ENCODE assay signal across 15 mouse cellular contexts in genomic region chr4:22564532-22564931, GRCm38 (mm10).
DNase-seq lines count a peak whose midpoint lies in the region; ATAC-seq and TF ChIP-seq lines count a peak whose summit lies in the region.
"Had no signal": no experiment of that assay in that cellular context is flagged by ENCODE, and none has a peak within 500 bp of the region (broad histone marks: within the 10 kb centered on the region; RNA-seq: fewer than 3 reads in every experiment).

No protein-coding gene starts in this region.

- H3K4me1 ChIP-seq in hindbrain, embryonic 11.5 days (replicated peaks; ENCODE audit: control insufficient read depth, insufficient read depth, low read length), result no peaks in the 10 kb centered on the region
- H3K4me1 ChIP-seq in hindbrain, embryonic 10.5 days (replicated peaks), result no peaks in the 10 kb centered on the region
- H3K4me1 ChIP-seq in forebrain, embryonic 16.5 days (replicated peaks; ENCODE audit: control insufficient read depth, insufficient read depth, low read length), result peaks cover 7% of the 10 kb centered on the region
- H3K4me1 ChIP-seq in midbrain, embryonic 14.5 days (ENCODE audit: control insufficient read depth, insufficient read depth, low read length), result no peaks in the 10 kb centered on the region
- H3K4me1 ChIP-seq in stomach, postnatal 0 days (replicated peaks; ENCODE audit: control insufficient read depth, insufficient read depth), result no peaks in the 10 kb centered on the region
- H3K4me1 ChIP-seq in intestine, embryonic 16.5 days (ENCODE audit: control insufficient read depth, insufficient read depth, low read length), result no peaks in the 10 kb centered on the region
- H3K4me1 ChIP-seq in kidney, adult 2 months (ENCODE audit: control insufficient read depth, insufficient read depth, low read length), result no peaks in the 10 kb centered on the region

- no peak overlapping the region for H3K9ac ChIP-seq in hindbrain, embryonic 11.5 days (ENCODE audit: low read depth, low read length)
- no peak overlapping the region for H3K9ac ChIP-seq in forebrain, embryonic 16.5 days (replicated peaks; ENCODE audit: low read depth, low read length)
- no peak overlapping the region for H3K9ac ChIP-seq in midbrain, embryonic 14.5 days (replicated peaks; ENCODE audit: low read length)
- H3K9ac ChIP-seq in stomach, postnatal 0 days (ENCODE audit: low read length), result no peak overlapping the region
- no peak overlapping the region for H3K9ac ChIP-seq in intestine, embryonic 16.5 days (ENCODE audit: low read depth, low read length)
- H3K9ac ChIP-seq: liver, embryonic 14.5 days had no signal

- H3K4me2 ChIP-seq in hindbrain, embryonic 11.5 days (replicated peaks; ENCODE audit: low read depth, low read length), result no peak overlapping the region
- no peak overlapping the region for H3K4me2 ChIP-seq in forebrain, embryonic 16.5 days (ENCODE audit: low read length)
- no peak overlapping the region for H3K4me2 ChIP-seq in midbrain, embryonic 14.5 days (ENCODE audit: low read length)
- H3K4me2 ChIP-seq in stomach, postnatal 0 days (replicated peaks; ENCODE audit: low read depth), result no peak overlapping the region
- H3K4me2 ChIP-seq in intestine, embryonic 16.5 days (ENCODE audit: low read depth, low read length), result no peak overlapping the region

- peak; percentile 7 for DNase-seq in hindbrain, embryonic 11.5 days (ENCODE audit: low spot score)
- DNase-seq in hindbrain, embryonic 10.5 days (ENCODE audit: low spot score), result no peak
- DNase-seq in brain, embryonic 14.5 days (ENCODE audit: low read depth), result peak; percentile 97
- DNase-seq in midbrain, embryonic 14.5 days, result peak; percentile 72
- DNase-seq in stomach, postnatal 0 days (ENCODE audit: low spot score), result no peak
- no peak for DNase-seq in kidney, adult 2 months
- DNase-seq: adrenal gland, adult 8-10 months; cerebellum, adult 11-12 months; gastrocnemius, postnatal 14 days; layer of hippocampus, postnatal 36 days; lung, postnatal 4 days; thymus, postnatal 4 days had no signal

- no peak for TF ChIP-seq CTCF in brain, embryonic 14.5 days (IDR thresholded peaks at IDR 0.05; ENCODE audit: borderline replicate concordance, extremely low read depth, insufficient read depth, insufficient read length)
- no peak for TF ChIP-seq CTCF in stomach, postnatal 0 days (IDR thresholded peaks at IDR 0.05; ENCODE audit: low read depth)
- TF ChIP-seq CTCF in kidney, adult 2 months (conservative IDR thresholded peaks at IDR 0.05; ENCODE audit: insufficient read depth, insufficient read length, low read depth, low read length), result no peak

- peak; percentile 55; the same call in 1 of the 2 replicates for ATAC-seq in hindbrain, embryonic 11.5 days (ENCODE audit: low FRiP score)
- ATAC-seq in forebrain, embryonic 16.5 days, result peak; percentile 96
- peak; percentile 54; the same call in 1 of the 2 replicates for ATAC-seq in midbrain, embryonic 14.5 days (ENCODE audit: low FRiP score, low TSS enrichment)
- no peak for ATAC-seq in stomach, postnatal 0 days (ENCODE audit: low FRiP score, low TSS enrichment)
- ATAC-seq in intestine, embryonic 16.5 days, result no peak

- 61% methylated on average over 10 of the region's 10 CpGs for WGBS in hindbrain, embryonic 11.5 days
- WGBS in hindbrain, embryonic 10.5 days, result 59% methylated on average over 10 of the region's 10 CpGs
- WGBS in forebrain, embryonic 16.5 days, result 9% methylated on average over 10 of the region's 10 CpGs
- WGBS in midbrain, embryonic 14.5 days, result 40% methylated on average over 10 of the region's 10 CpGs
- 68% methylated on average over 10 of the region's 10 CpGs for WGBS in stomach, postnatal 0 days
- WGBS in intestine, embryonic 16.5 days, result 66% methylated on average over 10 of the region's 10 CpGs
- WGBS in kidney, adult 2 months, result 26% methylated on average over 10 of the region's 10 CpGs

- no peaks in the 10 kb centered on the region for H3K36me3 ChIP-seq in hindbrain, embryonic 11.5 days (ENCODE audit: control insufficient read depth, insufficient read depth, low read length)
- no peaks in the 10 kb centered on the region for H3K36me3 ChIP-seq in hindbrain, embryonic 10.5 days
- no peaks in the 10 kb centered on the region for H3K36me3 ChIP-seq in forebrain, embryonic 16.5 days (ENCODE audit: control insufficient read depth, insufficient read depth)
- no peaks in the 10 kb centered on the region for H3K36me3 ChIP-seq in midbrain, embryonic 14.5 days (ENCODE audit: control insufficient read depth, insufficient read depth, low read length)
- H3K36me3 ChIP-seq in stomach, postnatal 0 days (ENCODE audit: control insufficient read depth, insufficient read depth, low read length), result no peaks in the 10 kb centered on the region
- no peaks in the 10 kb centered on the region for H3K36me3 ChIP-seq in intestine, embryonic 16.5 days (ENCODE audit: control insufficient read depth, insufficient read depth, low read length)
- no peaks in the 10 kb centered on the region for H3K36me3 ChIP-seq in kidney, adult 2 months (ENCODE audit: control insufficient read depth, insufficient read depth, low read length)

- H3K4me3 ChIP-seq in hindbrain, embryonic 11.5 days (ENCODE audit: low read depth, low read length), result no peak overlapping the region
- H3K4me3 ChIP-seq in hindbrain, embryonic 10.5 days, result no peak overlapping the region
- no peak overlapping the region for H3K4me3 ChIP-seq in forebrain, embryonic 16.5 days (replicated peaks; ENCODE audit: low read length)
- no peak overlapping the region for H3K4me3 ChIP-seq in midbrain, embryonic 14.5 days (replicated peaks; ENCODE audit: low read depth, low read length)
- H3K4me3 ChIP-seq in stomach, postnatal 0 days (ENCODE audit: low read depth, low read length), result no peak overlapping the region
- no peak overlapping the region for H3K4me3 ChIP-seq in intestine, embryonic 16.5 days (ENCODE audit: low read length)
- no peak overlapping the region for H3K4me3 ChIP-seq in kidney, adult 2 months (ENCODE audit: insufficient read depth, low read depth, low read length)

- TF ChIP-seq EP300 in stomach, postnatal 0 days (optimal IDR thresholded peaks at IDR 0.05), result no peak

- H3K27me3 ChIP-seq in hindbrain, embryonic 11.5 days (ENCODE audit: control insufficient read depth, insufficient read depth, low read length), result no peaks in the 10 kb centered on the region
- no peaks in the 10 kb centered on the region for H3K27me3 ChIP-seq in hindbrain, embryonic 10.5 days (ENCODE audit: insufficient read depth, poor library complexity, severe bottlenecking)
- H3K27me3 ChIP-seq in forebrain, embryonic 16.5 days (replicated peaks; ENCODE audit: control insufficient read depth, insufficient read depth, low read length), result no peaks in the 10 kb centered on the region
- no peaks in the 10 kb centered on the region for H3K27me3 ChIP-seq in midbrain, embryonic 14.5 days (ENCODE audit: control insufficient read depth, insufficient read depth, low read length)
- no peaks in the 10 kb centered on the region for H3K27me3 ChIP-seq in stomach, postnatal 0 days (ENCODE audit: control insufficient read depth, insufficient read depth, low read length)
- no peaks in the 10 kb centered on the region for H3K27me3 ChIP-seq in intestine, embryonic 16.5 days (replicated peaks; ENCODE audit: control insufficient read depth, insufficient read depth, low read length)
- no peaks in the 10 kb centered on the region for H3K27me3 ChIP-seq in kidney, adult 2 months (replicated peaks; ENCODE audit: control insufficient read depth, insufficient read depth, low read length)

- no peak overlapping the region for H3K27ac ChIP-seq in hindbrain, embryonic 11.5 days (ENCODE audit: low read depth, low read length)
- H3K27ac ChIP-seq in hindbrain, embryonic 10.5 days, result no peak overlapping the region
- no peak overlapping the region; the same call in 1 of the 2 replicates for H3K27ac ChIP-seq in forebrain, embryonic 16.5 days (ENCODE audit: low read length)
- H3K27ac ChIP-seq in midbrain, embryonic 14.5 days (replicated peaks; ENCODE audit: low read depth, low read length), result no peak overlapping the region
- no peak overlapping the region for H3K27ac ChIP-seq in stomach, postnatal 0 days (replicated peaks)
- no peak overlapping the region for H3K27ac ChIP-seq in intestine, embryonic 16.5 days (ENCODE audit: low read length)
- H3K27ac ChIP-seq in kidney, adult 2 months (ENCODE audit: insufficient read depth, low read depth, low read length), result no peak overlapping the region
- H3K27ac ChIP-seq: liver, embryonic 14.5 days had no signal

- no peaks in the 10 kb centered on the region for H3K9me3 ChIP-seq in hindbrain, embryonic 11.5 days (ENCODE audit: control insufficient read depth, low read length)
- no peaks in the 10 kb centered on the region for H3K9me3 ChIP-seq in hindbrain, embryonic 10.5 days
- H3K9me3 ChIP-seq in forebrain, embryonic 16.5 days (ENCODE audit: control insufficient read depth, low read length), result no peaks in the 10 kb centered on the region
- no peaks in the 10 kb centered on the region for H3K9me3 ChIP-seq in midbrain, embryonic 14.5 days (ENCODE audit: control insufficient read depth, low read length)
- H3K9me3 ChIP-seq in stomach, postnatal 0 days (ENCODE audit: control insufficient read depth, low read length), result no peaks in the 10 kb centered on the region
- no peaks in the 10 kb centered on the region for H3K9me3 ChIP-seq in intestine, embryonic 16.5 days (ENCODE audit: control insufficient read depth, low read length)

- no peak for TF ChIP-seq POLR2A in brain, embryonic 14.5 days (IDR thresholded peaks at IDR 0.05; ENCODE audit: borderline replicate concordance, extremely low read depth, insufficient read depth, insufficient read length, poor library complexity, severe bottlenecking)
- TF ChIP-seq POLR2A in kidney, adult 2 months (IDR thresholded peaks at IDR 0.05; ENCODE audit: low read depth, low read length), result no peak

Comparison
In these comparisons a context has a peak if more than half of its experiments do, and no peak if none do; other contexts are left out.
1. DNase-seq: peak in hindbrain, embryonic 11.5 days (single experiment), brain, embryonic 14.5 days (single experiment) and midbrain, embryonic 14.5 days (single experiment); none in hindbrain, embryonic 10.5 days (single experiment), stomach, postnatal 0 days (single experiment) and kidney, adult 2 months (single experiment).
2. ATAC-seq: peak in hindbrain, embryonic 11.5 days (single experiment), forebrain, embryonic 16.5 days (single experiment) and midbrain, embryonic 14.5 days (single experiment); none in stomach, postnatal 0 days (single experiment) and intestine, embryonic 16.5 days (single experiment).